Mouse (Mus musculus) E14TG2a.4 (cell line): ENCODE data around the gene Krtap9-5.

Experiments
- H3K27me3 ChIP-seq: 2 replicates; pipeline ENCODE4 v1.6.1; 2014; ENCODE audit warnings: low read length, control low read depth; ENCODE audit not compliant: insufficient read depth
- H3K36me3 ChIP-seq: 2 replicates; pipeline ENCODE4 v1.6.1; 2014; ENCODE audit warnings: low read length, control low read depth; ENCODE audit not compliant: insufficient read depth
- H3K4me1 ChIP-seq: replicated peaks from 2 replicates; pipeline ENCODE4 v1.6.1; 2014; ENCODE audit warnings: low read depth, low read length, control low read depth
- H3K4me3 ChIP-seq: replicated peaks from 2 replicates; pipeline ENCODE4 v1.5.1; 2014; ENCODE audit warnings: mild to moderate bottlenecking, low read length
- H3K9me3 ChIP-seq: 2 replicates; pipeline ENCODE4 v1.6.1; 2014; ENCODE audit warnings: low read length, control low read depth
- CTCF ChIP-seq: conservative IDR thresholded peaks from 2 replicates; pipeline ENCODE4 v1.5.1; 2014; ENCODE audit warnings: low read length
- NANOG ChIP-seq: IDR thresholded peaks from 2 replicates; pipeline ENCODE4 v1.6.1; 2014; ENCODE audit warnings: borderline replicate concordance, low read length, mixed read lengths
- POU5F1 ChIP-seq: IDR thresholded peaks from 2 replicates; pipeline ENCODE4 v1.6.1; 2014; ENCODE audit warnings: low read length, borderline replicate concordance

The Krtap9-5 gene

GRCm38 (mm10) chr11:99948175-99948574 lies at the start of gene Krtap9-5:
TSS of gene Krtap9-5 (plus strand) at chr11:99948475.
- Histone ChIP-seq H3K9me3 (no peaks in the 10 kb centered on the region), H3K36me3 (no peaks in the 10 kb centered on the region), H3K4me1 (0 out of 2 replicates have a peak, but pooled peaks cover 2% of the 10 kb centered on the region), H3K27me3 (no peaks in the 10 kb centered on the region; the same call in 1 of the 2 replicates), H3K4me3 (no peak within 1 kb of the TSS)
- no peak for TF ChIP-seq NANOG
- TF ChIP-seq CTCF: no peak
- no peak for TF ChIP-seq POU5F1

- Histone ChIP-seq H3K36me3 (no peaks in the 10 kb centered on the region), H3K27me3 (no peaks in the 10 kb centered on the region), H3K9me3 (no peaks in the 10 kb centered on the region), H3K4me1 (no peaks in the 10 kb centered on the region), H3K4me3 (no peak within 1 kb of the TSS)
- TF ChIP-seq CTCF: no peak
- TF ChIP-seq NANOG: no peak
- no peak for TF ChIP-seq POU5F1
These were observed 40.7 kb upstream of the Krtap9-5 start, which contains the start of gene Krtap31-1 for GRCm38 (mm10) chr11:99907620-99908019. TSS of gene Krtap31-1 (plus strand) at chr11:99907920.

DNA sequence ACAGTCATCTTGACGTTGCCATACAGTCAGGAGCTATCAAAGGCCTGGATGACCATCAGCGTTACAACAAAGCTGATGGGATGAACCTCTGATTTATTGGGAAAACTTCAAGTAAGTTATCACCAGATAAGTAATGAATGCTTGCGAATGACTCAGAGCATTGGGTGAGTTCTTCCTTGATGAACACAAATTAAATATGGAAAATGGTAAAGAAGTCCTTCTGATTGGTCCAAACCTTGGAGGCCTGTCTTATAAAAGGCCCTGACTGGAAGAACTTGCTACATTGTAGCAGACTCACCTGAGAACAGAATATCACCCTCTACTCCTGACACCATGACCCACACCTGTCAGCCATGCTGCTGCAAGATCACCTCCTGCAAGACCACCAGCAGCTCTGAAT lies 33.8 kb upstream of the Krtap9-5 start, which contains the start of gene Gm11565:
Gene Gm11565, plus strand, starts transcription at position 301 of the 400 bp plus-strand sequence.
- Histone ChIP-seq H3K4me1 (peaks cover 8% of the 10 kb centered on the region; the same call in 1 of the 2 replicates), H3K9me3 (no peaks in the 10 kb centered on the region), H3K4me3 (no peak within 1 kb of the TSS), H3K36me3 (no peaks in the 10 kb centered on the region), H3K27me3 (no peaks in the 10 kb centered on the region)
- TF ChIP-seq CTCF (no peak), POU5F1 (no peak), NANOG (no peak)

DNA sequence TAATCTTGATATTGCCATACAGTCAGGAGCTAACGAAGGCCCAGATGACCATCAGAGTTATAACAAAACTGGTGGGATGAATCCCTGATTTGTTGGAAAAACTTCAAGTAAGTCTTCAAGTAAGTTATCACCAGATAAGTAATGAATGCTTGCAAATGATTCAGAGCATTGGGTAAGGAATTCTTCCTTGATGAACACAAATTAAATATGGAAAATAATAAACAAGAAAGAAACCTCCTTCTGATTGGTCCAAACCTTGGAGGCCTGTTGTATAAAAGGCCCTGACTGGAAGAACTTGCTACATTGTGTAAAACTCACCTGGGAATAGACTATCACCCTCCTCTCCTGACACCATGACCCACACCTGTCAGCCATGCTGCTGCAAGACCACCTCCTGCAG lies 12.3 kb upstream of the Krtap9-5 start, which contains the start of gene Krtap31-2:
Gene Krtap31-2, plus strand, starts transcription at position 301 of the 400 bp plus-strand sequence.
- H3K4me3 ChIP-seq: no peak within 1 kb of the TSS
- no peaks in the 10 kb centered on the region for H3K9me3 ChIP-seq
- peaks cover 21% of the 10 kb centered on the region for H3K4me1 ChIP-seq
- H3K36me3 ChIP-seq: no peaks in the 10 kb centered on the region
- H3K27me3 ChIP-seq: peaks cover 29% of the 10 kb centered on the region
- TF ChIP-seq POU5F1: no peak
- TF ChIP-seq CTCF: no peak
- TF ChIP-seq NANOG: no peak

DNA sequence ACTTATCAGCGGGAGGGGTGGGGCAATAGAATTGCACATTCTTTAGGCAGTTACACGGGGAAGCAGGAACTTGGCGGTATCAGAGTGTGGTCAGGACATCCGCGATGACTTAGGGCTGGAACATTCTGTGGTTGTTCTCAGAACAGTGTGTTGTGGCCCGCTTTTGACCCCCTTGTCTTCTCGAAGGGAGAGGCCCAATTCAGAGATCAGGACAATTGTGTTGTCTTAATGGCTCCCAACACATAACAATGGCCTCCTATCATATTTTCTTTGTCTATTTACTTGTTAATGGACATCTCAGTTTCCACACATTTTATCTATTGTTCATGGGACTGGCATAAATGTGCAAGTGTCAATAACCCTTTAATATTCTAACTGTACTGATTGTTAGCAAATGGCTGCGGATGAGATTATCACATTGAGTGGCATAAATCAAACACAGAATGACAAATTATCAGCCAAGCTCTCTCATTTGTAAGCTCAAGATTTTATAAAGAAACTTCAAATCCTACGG lies 10.5 kb upstream of the Krtap9-5 start:
- no peaks in the 10 kb centered on the region for H3K36me3 ChIP-seq
- H3K4me1 ChIP-seq: peaks cover 21% of the 10 kb centered on the region
- H3K4me3 ChIP-seq: no peak overlapping the region
- TF ChIP-seq NANOG: peak; percentile 97
- no peak for TF ChIP-seq POU5F1
- H3K9me3 ChIP-seq: no peaks in the 10 kb centered on the region
- peaks cover 22% of the 10 kb centered on the region for H3K27me3 ChIP-seq

DNA sequence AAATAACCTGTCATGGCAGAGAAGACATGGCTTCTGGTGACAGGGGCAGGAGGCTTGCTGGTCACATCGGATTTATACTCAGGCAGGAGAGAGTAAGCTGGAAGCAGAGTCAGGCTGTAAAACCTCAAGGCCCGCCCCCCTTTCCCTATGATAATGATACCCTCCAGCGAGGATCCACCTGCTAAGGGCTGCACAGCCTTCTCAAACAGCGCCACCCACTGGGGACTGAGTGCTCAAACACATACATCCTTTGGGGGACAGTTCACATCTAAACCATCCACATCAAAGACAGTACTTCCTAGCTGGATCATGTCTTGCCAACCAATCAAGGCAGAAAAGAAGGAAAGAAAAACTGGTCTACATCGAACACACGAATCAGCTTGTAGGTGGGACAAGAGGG lies 15.9 kb downstream of the Krtap9-5 start:
- Histone ChIP-seq H3K27me3 (no peaks in the 10 kb centered on the region), H3K4me1 (no peaks in the 10 kb centered on the region), H3K9me3 (no peaks in the 10 kb centered on the region), H3K36me3 (no peaks in the 10 kb centered on the region), H3K4me3 (no peak overlapping the region)
- TF ChIP-seq NANOG (no peak), CTCF (peak; percentile 47)

GRCm38 (mm10) chr11:99965961-99966360 lies 17.7 kb downstream of the Krtap9-5 start:
- H3K4me3 ChIP-seq: no peak overlapping the region
- no peaks in the 10 kb centered on the region for H3K27me3 ChIP-seq
- no peaks in the 10 kb centered on the region for H3K4me1 ChIP-seq
- H3K36me3 ChIP-seq: no peaks in the 10 kb centered on the region
- H3K9me3 ChIP-seq: no peaks in the 10 kb centered on the region
- TF ChIP-seq POU5F1: no peak
- no peak for TF ChIP-seq CTCF
- TF ChIP-seq NANOG: no peak

DNA sequence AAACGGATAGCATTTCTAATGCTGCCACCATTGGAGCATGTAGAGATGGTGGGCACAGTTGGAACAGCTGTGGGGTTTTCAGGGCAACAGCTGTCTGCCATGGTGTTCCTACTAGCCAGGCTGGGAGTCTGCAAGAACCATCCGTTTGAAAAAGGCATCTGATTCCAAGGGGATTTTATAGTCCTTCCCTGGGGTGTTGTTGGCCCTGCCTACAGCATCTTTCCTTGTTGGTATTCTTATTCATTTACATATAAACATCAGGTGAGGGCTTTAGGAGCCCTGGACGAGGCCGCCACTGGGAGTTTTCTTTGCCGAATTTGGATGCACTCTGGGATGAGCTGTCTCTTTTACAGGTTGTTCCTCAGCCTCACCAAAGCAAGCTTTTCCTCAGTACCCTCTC lies 30.7 kb downstream of the Krtap9-5 start, which contains the start of gene Krtap29-1:
Gene Krtap29-1, minus strand, starts transcription at position 101 of the 400 bp plus-strand sequence.
- peaks cover 11% of the 10 kb centered on the region; the same call in 1 of the 2 replicates for H3K27me3 ChIP-seq
- TF ChIP-seq NANOG: no peak
- no peaks in the 10 kb centered on the region for H3K4me1 ChIP-seq
- no peak within 1 kb of the TSS for H3K4me3 ChIP-seq
- no peaks in the 10 kb centered on the region for H3K36me3 ChIP-seq
- peaks cover 30% of the 10 kb centered on the region for H3K9me3 ChIP-seq

DNA sequence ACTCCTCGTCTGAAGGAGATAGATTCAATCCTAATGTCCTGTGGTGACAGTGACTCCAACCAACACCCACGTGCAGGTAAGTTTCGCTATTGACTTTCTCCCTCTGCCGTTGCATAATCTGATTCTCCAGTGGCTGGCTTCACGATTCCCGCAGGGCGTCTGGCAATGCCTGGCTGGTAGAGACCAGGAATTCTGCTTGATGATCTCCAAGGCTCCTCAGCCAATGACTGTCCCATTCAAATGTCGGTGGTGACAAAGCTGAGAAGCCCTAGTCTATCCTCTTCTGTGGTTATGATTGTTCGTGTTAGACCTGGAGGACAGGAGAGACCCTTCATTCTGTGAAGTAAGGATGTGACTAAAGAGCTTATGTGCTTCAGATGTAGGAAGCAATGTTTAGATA lies 34.5 kb downstream of the Krtap9-5 start:
- Histone ChIP-seq H3K4me1 (0 out of 2 replicates have a peak, but pooled peaks cover 4% of the 10 kb centered on the region), H3K4me3 (no peak overlapping the region), H3K27me3 (peaks cover 34% of the 10 kb centered on the region), H3K36me3 (no peaks in the 10 kb centered on the region), H3K9me3 (peaks cover 20% of the 10 kb centered on the region)
- TF ChIP-seq NANOG (no peak), CTCF (no peak), POU5F1 (no peak)
